Mouse (Mus musculus) neural tube, embryonic 10.5 days (tissue): ENCODE measurements at regions not wholly inside any gene's neighbourhood (a gene's known extent, or its start where the extent isn't known, plus 50 kb on each side); places are given as distances from the start of the nearest gene placed in this dataset.
A peak's percentile ranks its signal among the peaks of the same experiment; 100 is the strongest.

Source experiments
- DNase-seq: peaks from one replicate; pipeline ENCODE4 v3.0.0-alpha.2; 2017; ENCODE audit warnings: low spot score; ENCODE audit errors: extremely low spot score

DNA sequence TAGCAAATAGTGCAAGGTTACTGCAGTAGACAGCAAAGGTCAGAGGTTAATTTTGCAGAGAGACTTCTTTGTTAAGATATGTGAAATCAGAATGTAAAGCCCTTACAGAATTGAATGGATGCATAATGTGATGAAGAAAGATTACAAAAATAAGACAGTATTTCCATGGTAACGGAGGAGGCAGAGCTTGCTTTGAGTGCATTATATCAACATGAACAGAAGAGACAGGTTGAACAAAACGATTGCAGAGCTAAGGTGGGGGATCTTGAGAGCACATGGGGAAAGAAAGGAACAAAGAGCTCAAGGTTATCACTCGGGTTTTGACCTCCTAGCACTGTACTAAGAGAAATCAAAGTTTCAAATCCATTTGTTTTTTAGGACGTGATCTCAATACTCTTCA is 106.2 kb upstream of the Rap2b start:
- DNase-seq = no peak

DNA sequence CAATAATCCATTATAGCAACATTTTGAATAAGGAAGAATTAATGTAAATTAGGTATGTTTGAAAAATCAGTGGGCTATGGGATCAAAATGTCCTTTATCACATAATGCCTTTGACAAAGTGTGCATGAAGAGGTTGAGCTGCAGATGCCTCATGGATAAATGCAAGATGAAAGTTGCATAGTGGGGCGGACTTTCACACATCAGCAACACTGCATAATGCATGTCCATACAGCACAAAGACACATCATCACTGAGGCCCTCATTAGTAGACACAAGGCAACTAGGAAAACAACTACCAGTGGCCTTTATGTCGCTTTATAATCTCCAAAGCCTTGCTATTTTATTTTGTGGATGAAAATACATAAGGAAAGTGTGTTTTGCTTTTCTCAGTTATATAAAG is 105.8 kb upstream of the Rap2b start:
- no peak for DNase-seq

GRCm38 (mm10) chr3:61268453-61269335 is 92.7 kb upstream of the Rap2b start:
- DNase-seq = peak; percentile 23

DNA sequence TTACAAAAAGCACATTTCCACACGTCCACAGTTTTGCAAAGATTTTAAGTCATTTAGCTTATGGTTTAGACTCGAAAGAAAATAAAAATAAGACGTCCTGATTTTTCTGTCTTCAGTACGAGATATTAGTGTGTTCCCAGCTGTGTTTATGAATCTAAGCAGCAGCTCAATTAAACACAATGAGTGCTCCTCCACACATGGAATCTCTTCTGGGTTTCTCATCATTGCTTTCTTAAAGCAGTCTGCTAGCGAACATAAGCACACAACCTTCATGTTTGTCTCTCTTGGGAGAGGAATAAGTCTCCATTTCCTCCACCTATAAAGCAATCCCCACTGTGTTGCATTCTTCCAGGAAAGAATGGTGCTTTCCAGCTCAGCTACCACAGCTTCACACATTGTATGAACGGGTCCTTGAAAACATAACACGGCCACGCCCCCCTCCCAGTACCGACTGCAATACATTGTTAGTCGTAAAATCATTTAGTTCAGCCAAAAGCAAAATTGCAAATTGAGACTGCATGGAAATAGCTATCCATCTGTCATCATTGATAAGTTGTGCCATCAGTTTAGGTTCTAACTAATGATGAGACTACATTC is 75.4 kb upstream of the Rap2b start:
- no peak for DNase-seq

DNA sequence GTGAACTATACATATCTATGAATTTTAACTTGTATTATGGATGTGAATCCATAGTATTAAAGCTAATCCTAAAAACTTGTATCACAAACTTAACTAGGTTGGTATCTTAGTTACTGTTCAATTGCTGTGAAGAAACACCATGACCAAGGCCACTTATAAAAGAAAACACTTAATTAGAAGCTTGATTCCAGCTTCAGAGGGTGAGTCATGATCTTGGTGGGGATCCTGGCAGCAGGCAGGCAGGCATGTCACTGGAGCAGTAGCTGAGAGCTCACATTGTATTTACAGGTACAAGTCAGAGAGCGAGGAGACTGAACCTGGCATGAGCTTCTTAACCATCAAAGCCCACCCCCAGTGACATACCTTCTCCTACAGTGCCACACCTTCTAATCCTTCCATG is 73.2 kb upstream of the Rap2b start:
- DNase-seq = no peak

DNA sequence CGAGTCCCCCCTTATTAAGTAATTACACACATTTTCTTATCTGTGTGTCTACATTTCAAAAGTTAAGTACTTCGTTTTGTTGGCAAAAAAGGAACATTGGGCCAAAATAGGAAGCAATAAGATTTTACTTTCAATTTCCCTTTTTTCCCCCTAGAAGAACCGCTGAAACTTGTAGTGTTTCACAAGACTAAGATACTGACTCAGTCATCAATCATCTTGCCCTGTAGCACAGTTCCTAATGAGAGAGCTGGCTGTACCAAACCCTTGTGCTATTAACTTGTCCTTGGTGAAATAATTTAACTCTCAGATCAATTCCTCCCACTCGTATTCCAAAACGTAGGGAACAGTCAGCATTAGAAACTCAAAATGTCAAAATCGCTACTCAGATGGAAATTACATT is 66.6 kb upstream of the Rap2b start:
- no peak for DNase-seq

DNA sequence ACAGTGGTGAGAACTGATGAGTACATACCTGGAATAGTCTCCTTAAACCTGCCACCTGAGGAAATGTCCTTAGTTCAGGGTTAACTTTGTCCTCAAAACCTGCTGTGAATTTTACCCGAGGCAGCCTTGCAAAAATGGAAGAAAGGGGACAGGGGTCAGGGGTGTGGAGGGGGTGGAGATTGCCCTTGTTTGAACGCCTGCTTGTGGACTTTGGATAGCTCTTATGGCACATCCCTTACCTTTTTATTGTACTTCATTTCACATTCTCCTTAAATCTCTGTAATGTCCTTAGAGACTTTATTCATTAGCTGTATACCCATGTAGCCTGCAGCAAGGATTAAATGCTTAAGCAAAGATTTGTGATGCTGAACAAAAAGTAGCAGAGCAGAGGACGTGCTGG is 64.1 kb upstream of the Rap2b start:
- DNase-seq = no peak

- no peak for DNase-seq
Measured at GRCm38 (mm10) chr3:61302214-61302613, 59.2 kb upstream of the Rap2b start.

- DNase-seq = peak; percentile 15
Measured at GRCm38 (mm10) chr3:61303485-61303884, 58.0 kb upstream of the Rap2b start.

DNA sequence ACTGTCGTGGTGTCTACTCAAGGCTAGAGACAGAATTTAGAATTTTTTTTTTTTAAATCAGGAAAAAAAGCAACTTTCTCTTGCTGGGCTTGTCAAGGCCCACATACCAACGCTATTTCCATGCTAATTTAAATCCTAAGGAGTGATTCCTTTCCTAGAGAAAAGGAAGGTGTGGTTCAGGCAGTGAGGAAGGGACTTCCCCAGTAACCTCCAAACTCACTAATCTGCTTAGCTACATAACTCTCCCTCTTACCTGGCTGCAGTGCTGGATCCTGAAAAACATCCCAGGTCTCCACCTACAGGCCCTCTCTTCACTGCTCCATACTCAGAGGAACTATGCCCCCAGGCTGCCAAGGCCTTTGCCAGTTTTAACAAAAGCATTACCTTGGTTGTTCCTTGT is 55.1 kb upstream of the Rap2b start:
- no peak for DNase-seq

DNA sequence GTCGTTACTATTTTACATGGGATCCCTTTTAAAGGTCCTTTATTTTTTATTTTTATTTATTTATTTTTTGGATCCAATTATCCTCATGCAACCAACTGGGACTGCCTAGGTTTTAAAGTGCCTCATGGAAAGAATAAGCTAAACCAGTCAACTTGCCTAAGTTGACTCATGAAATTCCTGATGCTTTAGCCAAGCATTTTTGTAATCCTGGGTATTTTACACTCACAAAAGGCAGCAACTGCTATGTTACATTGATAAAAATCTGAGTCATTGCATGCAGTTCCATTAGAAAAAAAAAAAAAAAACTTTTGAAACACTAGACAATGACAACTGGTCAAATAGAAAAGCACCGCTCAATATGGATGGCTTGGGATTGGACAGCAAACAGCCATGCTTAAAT is 52.7 kb upstream of the Rap2b start:
- DNase-seq = no peak

GRCm38 (mm10) chr3:61309197-61309596 is 52.2 kb upstream of the Rap2b start:
- no peak for DNase-seq
